Mouse (Mus musculus) gastrocnemius, postnatal 10 days (tissue): ENCODE data around the gene Kif21a. TPM values are rescaled to one million over a fixed set of nuclear protein-coding genes. Genes with fewer than 3 reads are reported as not detected.

Experiments used
- DNase-seq: peaks from one replicate; pipeline ENCODE4 v3.0.0; 2021; ENCODE audit warnings: mixed read lengths
- long read RNA-seq, 2 experiments: library from polyadenylated mRNA; stranded (forward); transcript quantifications; one replicate each; pipeline ENCODE4 v2.0.0; 2021
- total RNA-seq, 2 experiments: library from RNA; stranded (reverse); gene quantifications; 2 replicates each; pipeline ENCODE4 v1.2.3; 2021

Kif21a gene
- 1 to 10 TPM; 5.8 to 6.6 TPM for total RNA-seq
- long read RNA-seq, experiment 1, partial matches to known transcripts, result 0 of 2 reads
- long read RNA-seq, experiment 1, other reads (novel, unspliced or antisense), result 2 of 2 reads
- long read RNA-seq, experiment 2, partial matches to known transcripts, result 0 of 1 reads
- long read RNA-seq, experiment 2, other reads (novel, unspliced or antisense), result 1 of 1 reads

DNA sequence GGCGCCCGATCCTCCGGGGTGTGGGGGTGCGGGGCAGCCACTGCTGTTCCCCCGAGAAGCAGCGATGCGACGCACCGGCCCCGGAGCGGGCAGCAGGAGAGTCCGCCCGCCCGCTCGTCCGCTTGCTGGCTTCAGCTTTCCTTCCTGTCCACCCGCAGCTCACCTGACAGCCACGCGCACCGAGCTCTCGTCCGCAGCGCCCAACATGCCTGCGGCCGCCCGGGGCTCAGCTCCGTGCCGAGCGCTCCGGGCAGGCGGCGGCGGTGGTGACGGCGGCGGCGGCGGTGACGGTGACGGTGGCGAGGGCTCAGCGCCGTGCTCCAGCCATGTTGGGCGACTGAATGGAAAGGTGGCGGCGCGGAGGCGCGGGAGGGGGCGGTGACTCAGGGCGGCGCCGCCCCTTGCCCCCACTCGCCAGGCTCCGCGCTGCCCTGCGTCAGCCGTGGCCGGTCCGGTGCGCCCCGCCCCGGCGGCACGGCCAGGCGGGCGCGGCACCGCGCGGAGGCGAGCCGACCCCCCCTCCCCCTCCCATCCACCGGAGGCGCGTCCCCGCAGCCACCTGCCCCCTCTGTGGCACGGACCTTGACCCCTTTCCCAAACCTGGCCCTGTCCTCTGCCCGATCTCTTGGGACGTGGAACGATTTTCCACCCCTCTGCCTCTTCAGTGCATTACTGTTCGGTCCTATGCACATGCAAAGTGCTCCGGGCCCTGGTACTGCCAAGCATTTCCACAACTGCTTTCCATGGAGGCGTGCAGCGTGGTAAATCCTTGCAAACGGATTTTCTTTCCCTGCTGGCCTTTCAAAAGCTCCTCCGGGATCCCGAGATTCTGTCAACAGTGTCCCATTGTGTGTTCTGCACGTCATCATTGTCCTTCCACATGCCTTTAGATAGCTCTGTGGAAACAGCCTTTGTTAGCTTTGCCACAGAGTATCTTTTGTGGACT, at the start of gene Kif21a:
Gene Kif21a (minus strand): TSS at position 453 of the 946 bp plus-strand sequence.
- DNase-seq, result peak; percentile 70

DNA sequence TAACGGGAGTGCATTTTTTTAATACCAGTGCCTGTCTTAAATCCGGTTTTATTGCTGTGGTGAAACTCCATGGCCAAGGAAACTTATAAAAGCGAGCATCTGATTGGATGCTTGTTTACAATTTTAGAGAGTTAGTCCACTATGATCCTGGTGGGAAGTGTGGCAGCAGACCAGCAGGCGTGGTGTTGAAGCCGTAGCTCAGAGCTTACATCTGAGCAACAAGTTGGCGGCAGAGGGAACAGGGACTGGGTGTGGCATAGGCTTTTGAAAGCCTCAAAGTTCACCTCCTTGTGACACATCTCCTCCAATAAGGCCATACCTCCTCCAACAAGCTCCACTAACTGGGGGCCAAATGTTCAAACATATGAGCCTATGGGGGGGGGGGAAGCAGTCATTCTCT, 46.9 kb upstream of the Kif21a start:
- no peak for DNase-seq

DNA sequence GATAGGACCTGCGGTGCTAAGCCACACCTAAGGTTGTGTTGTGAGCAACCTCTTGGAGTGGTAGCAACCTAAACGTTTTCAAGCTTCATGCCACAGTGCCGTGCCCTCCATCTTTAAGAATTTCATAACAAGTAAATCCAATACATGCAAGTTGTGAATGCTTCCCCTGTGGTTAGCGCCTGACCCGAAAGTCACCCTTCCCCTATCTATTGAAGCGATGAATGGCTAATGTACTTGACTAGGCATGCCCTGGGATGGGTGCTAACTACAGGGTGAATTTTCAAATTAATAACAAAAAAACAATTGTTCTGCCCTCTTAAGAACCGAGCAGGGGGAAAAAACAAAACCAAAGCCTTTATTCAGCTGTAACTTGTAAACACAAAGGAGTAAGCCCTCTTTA, 39.7 kb upstream of the Kif21a start:
- DNase-seq, result no peak

DNA sequence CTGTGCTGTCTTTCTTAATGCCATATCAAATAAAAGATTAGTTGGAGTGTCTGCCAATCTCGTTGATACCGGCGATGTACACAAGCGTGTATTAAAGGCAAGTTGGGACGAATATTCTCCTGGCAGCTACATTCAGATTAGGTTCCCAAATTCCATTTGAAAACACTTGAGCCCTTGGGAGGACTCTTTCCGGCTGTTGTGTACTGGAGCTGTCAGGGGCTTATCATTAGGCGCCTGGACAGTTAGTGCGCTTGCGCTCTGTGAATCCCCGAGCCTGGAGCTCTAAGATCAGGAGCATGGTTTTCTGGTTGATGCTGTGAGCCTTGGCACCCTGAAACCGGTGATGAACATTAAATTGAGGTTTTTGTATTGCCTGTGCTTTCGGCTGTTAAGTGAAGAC, 38.3 kb upstream of the Kif21a start:
- DNase-seq, result no peak

DNA sequence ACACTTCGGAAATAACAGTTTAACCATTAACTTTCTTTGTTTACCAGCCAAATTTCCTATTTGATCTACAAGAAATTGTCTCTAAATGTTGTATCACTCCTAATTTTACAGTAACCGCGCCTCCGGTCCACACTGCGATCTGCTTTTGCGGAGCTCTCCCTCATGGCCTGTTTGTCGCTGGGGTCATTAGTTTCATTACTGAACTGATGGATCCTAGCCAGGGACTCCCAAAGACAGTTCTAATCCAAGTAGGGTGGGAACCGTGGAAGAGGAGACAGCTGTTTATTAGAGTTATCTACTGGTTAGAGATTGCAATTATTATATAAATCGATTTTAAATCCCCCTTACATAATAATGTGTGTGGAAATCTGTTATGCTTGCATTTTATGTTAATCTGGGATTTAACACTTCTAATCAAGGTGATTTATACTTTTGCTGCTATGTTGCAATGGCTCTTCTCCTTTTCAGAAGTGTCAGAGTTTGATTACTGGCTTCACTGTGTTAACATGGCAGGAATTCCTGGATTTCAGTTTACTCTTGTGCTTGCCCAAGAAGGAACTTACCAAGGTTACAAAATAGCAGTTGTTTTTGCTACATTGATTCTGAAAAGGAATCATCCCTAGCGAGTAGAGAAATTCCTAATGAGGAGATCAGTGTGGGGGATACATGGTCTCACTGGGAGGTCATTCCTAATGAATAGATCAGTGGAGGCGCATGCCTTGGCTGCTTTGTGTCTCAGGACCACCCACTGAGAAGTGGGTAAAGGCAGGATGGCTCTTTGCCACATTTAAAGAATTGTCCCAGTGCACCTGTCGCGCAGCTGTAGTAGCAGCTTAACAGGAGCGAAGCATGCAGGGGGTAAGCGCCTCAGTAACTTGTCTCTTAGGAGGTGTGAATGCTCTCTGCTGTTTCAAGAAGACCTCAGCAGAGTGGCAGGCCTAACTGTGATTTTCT, 28.0 kb upstream of the Kif21a start:
- DNase-seq, result no peak

DNA sequence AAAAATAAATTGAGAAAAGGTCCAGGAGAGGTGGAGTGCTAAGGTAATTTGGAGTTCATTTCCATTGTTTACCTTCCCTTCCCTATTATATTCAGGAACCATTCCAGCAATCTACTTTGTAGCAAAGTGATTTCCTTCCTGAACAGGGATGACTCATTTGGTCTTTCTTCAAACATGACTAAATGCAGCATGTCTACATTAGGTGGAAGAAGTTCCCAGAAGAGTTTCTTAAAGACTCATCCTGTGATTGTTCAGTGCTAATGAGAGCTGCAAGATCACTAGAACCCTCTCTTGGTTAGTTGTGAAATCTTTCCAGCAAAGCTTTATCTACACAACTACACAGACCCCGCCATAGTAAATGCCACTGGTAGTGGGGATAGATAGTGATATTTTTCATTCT, 22.7 kb upstream of the Kif21a start:
- DNase-seq, result no peak

DNA sequence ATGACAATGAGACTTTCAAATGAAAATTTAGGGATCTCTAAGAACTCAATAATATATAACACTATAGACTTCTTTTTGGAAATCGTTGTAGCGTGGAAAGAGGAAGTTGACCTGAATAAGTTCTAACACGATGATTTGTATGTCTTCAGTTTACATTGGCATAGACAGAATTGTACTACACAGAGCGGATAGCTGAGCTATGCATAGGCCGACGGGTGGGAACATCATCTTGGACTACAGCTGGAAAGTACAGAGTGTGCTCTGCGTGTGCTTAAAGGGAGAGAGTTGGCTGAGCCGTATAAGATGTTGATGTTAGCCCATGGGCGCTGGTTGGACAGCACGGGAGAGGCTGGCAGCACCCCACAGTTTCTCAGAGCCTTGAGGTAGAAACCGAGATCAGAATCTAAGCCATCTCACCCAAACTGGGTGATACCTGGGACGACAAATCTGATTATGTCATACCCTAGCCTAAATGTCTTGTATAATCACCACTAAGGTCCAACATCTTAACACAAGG, 14.6 kb upstream of the Kif21a start:
- DNase-seq, result no peak

DNA sequence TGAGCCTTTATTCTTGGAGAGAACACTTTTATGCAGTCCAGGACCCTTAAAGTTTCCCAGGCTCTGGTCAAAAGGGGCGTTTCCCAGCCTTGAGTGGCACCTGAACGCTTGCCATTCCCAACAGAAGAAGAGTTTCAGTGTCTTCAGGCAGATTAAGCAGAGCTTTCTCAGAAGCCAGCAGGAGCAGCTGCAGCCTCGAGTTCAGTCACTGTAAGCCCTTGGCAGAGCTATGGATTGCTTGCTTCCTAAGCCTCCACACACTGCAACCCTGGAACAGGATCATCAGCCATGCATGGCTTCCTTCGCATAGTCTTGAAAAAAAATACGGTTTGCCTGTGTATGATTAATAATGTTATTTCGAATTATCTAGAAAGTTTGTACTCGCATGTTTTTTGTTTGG, 14.1 kb upstream of the Kif21a start:
- DNase-seq, result no peak

DNA sequence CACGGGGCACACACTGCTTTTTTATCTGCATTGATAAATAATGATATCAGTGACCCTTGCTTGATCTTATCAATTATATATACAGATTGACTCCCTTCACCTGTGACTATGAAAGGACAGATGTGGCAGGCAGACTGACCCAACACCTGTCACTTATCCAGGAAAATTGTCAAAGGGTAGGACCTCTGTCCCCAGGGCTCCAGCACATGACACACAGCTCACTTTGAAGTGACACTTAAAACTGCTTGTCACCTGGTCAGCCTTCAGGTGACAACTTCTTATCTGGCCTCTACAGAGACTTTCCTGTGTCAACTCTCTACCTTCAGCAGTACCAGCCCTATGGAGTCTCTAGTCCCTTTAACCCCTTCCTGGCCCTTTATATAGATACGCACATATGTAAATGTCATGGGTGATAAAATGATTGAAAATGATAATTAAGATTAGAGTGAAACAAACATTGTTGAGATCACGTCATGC, 7.2 kb upstream of the Kif21a start:
- no peak for DNase-seq

DNA sequence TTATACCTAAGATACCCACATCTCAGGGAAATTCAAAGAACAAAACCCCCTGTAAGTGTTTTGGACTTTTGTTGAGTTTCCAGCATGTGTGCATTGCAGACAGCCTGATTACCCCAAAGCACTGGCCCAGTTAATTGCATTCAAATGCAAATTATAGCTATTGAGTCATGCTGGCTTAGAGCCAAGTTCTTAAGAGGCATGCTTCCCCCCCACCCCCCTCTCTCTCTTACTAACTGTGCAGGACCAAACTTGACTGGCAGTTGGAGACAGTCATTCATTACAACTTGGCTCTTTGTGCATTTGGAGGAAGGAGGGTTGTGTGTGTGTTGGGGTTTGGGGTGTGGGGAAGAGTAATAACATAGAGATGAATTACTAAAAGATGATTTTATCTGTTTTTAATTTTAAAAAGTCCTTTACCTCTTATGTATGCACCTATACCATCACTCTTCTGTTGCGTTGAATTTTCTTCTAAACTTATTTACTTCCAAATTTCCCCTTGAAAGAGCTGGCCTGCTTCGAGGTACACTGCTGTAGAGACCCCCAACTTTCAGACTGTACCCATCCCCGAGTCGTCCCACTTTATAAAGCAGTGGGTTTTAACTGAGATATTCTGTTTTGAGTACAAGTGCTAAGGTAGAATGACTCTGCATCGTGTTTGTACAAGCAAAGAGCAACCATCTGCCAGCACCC, 6.6 kb upstream of the Kif21a start:
- no peak for DNase-seq

DNA sequence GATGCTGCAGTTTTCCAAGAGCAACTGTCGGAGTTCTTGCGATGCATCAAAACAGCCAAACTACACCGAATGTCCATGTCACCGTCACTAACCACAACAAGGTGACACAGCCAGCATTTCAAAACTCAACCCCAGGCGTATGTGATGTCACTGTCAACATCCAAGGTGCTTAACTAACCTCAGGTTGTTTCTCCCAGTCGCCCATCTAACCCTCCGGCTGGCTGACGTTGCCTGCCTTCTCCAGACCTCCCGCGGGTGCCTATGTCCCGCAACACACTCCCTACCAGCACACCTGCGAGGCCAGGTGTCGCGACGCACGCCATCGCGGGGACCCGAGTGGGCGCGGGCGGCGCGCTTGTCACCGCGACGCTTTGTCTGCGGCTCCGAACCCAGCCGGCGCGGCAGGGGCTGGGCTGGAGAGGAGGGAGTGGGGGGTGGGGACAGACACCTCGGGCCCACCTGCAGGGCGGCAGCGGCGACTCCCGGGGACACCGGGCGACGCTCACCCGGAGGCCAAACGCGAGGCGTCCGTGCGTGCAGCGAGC, 725 bp downstream of the Kif21a start:
- DNase-seq, result no peak

DNA sequence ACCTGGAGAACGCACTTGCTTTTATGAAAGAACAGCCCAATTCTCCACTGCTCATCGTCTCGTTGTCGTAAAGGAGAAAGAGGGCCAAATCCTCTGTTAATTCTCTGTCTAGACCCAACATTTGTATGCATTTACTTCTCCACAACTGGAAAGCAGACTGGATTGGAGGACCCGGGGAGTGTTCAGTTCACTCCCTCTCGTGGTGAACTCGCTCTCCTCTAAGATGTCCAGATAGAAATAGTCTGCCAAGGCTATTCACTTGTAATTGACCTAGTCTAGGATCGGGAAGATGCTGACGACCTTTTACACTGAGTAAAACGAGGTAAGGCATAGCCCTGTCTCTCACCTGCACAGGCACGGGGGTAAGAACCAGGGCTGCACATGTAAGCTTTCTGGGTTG, 2.1 kb downstream of the Kif21a start:
- no peak for DNase-seq

DNA sequence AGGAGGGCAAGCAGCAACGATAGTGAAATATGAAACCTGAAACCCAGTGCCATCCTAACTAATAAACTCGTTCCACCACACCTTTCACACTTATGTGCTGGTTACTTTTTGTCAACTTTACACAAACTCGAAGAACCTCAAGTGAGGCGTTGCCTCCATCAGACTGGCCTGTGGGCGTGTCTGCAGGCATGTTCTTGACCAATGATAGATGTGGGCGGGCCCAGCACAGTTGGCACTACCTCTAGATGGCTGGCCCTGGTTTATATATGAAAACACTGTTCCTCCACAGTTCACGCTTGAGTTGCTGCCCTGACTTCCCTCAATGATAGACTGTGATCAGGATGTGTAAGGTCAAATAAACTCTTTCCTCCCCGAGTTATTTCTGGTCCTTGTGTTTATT, 3.2 kb downstream of the Kif21a start:
- no peak for DNase-seq

DNA sequence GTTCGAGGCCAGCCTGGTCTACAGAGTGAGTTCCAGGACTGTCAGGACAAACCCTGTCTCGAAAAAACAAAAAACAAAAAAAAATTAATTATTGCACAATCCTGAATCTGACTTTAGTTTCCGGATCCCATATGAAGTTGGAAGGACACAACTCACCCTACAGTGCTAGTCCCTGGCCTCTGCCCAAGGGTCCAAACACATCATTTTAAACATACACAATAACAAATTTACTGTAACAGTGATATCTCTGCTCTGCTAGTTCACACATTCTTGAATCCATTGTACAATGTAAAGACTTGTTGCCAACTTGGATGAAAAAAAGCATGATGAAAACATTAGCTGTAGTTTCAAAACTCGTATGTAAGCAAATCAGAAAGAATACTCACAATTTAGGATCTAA, 6.5 kb downstream of the Kif21a start:
- DNase-seq, result no peak

DNA sequence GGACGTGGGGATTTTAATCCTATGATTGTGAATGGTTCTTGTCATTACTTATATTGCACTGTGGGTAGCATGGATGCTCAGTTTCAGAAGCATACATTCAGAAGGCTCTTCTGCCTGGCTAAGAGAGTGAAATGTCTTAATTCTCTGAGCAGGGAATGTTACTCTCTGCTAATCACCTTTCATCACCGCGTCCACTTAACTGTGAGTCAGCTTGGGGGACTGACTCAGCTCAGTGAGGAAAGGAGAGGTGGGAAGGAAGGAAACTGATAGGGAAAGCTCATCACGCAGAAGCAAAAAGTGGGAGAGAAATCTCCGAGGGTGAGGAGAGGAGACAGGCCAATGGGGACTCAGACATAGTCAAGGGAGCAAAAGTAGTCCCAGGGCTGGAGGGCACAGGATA, 10.9 kb downstream of the Kif21a start:
- no peak for DNase-seq

DNA sequence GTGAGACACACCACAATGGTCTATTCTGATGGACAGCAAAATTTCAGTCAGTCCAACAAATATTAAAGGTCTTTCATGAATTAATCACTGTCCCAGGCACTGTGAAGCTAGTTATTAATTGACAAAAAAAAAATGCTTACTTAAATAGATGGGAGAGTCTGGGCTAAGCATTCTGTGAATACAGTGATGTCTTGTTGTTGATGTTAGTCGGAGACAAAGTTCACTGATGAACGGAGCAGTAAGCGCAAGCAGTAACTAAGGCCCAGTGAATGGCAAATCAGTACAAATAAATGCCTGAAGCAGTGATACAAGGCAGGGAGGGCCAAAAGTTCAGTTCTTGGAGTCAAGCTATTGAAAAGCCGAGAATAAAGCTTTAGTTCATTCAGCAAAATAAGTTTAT, 15.7 kb downstream of the Kif21a start:
- DNase-seq, result no peak

DNA sequence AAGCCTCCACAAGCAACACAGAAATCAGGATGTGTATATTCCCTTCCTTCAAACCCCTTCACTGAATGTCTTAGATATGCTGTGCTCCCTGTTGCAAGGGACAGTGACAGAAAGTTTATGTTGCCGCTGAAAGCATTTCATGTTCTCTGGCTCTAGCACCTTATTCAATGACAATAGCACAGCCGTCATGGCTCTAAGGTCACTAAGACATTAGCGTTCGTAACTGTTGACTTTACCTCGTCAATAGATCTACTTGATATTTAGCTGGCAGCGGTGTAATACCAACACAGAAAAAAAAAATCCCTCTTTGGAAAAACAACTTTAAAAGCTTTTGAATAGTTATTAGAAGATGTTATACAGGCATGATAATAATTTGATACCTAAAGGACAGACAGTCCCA, 16.2 kb downstream of the Kif21a start:
- DNase-seq, result no peak

DNA sequence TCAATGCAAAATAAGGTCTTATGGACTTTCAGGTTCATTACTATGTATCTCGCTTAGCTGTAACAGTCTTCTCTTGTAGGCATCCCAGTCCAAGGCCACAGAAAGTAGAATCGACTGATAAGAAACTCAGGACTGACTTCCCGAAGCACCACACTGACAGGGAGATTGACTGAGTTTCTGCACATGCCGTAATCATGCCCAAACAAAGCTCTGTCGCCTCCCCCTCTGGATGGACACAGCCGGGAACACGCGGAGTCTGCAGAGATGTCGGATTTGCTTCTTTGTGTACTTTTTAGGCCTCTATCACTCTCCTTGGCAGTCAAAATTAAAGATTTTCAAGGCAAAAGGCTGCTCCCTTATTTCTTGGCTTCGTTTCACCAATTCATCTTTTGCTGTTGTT, 20.8 kb downstream of the Kif21a start:
- no peak for DNase-seq

DNA sequence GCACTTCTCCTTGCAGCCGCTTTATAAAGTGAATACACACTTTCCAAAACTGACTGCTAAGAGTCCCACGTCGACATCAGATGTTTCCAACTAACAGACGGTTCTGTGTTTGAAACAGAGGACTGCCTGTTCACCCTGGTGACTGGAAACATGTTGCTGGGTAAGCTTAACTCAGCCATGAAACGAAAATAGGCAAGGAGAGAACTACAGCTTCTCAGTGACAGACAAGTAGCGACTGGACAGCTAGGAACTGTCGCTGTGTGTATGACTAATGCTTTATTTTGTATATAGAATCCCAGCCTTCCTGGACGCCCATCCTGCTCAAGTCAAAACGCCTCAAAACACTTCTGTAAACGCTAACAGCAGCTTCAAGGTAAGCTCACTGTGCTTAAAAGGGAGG, 21.3 kb downstream of the Kif21a start:
- no peak for DNase-seq

DNA sequence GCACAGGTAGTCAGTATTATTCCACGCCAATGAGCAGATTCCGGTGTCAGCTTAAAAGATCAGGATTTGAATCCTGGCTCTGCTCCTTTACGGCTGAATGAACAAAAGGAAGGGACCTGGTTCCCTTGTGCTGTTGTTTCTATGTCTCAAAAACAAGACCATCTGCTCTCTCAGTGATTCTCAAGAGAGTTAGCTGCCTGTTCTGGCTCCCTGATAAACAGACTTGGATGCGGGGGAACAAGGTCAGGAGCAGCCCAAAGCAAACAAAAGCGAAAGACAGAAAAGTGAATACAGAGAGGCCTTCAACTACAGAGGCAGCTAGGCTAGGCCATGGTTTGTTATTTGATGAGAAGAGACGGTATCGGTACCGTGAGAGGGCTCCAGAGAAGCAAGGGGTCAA, 27.5 kb downstream of the Kif21a start:
- DNase-seq, result no peak

DNA sequence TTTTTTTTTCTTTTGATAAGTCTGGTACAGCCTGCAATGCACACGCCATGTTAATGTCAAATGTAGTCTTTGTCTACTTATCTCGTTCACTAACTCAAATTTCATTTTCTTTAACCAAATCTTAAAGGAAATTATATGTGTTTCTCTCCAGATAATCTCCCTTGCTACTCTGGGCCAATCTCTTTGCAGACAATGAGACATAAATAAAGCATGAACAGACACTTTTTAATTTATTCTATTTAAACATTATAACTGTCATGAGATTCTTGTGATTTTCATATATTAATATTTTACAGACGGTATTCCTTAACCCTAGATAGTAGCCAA, 30.9 kb downstream of the Kif21a start:
- no peak for DNase-seq
